Mouse (Mus musculus) ES-Bruce4 (cell line): ENCODE measurements around the gene Pmvk.
A peak's percentile ranks its signal among the peaks of the same experiment; 100 is the strongest.

Experiments used
- CTCF ChIP-seq: IDR thresholded peaks from one replicate; pipeline ENCODE4 v1.8.1; 2011; ENCODE audit warnings: low read depth, low read length
- EP300 ChIP-seq: IDR thresholded peaks from 2 replicates; pipeline ENCODE4 v1.6.1; 2011; ENCODE audit warnings: low read depth, low read length; ENCODE audit not compliant: insufficient read depth
- POLR2A ChIP-seq: IDR thresholded peaks from one replicate; pipeline ENCODE4 v1.8.1; 2011; ENCODE audit warnings: low read length; ENCODE audit not compliant: insufficient read depth

- TF ChIP-seq CTCF (peak; percentile 35), EP300 (no peak), POLR2A (no peak)
Measured at GRCm38 (mm10) chr3:89501486-89501885, 47.1 kb downstream of the Pmvk start.
